Mouse (Mus musculus) thymus, adult 2 months (tissue): ENCODE data around the gene Tet2.

Experiments
- CTCF ChIP-seq: fragments of 200-500 bp; IDR thresholded peaks from 2 replicates; pipeline ENCODE4 v1.5.1; 2012; ENCODE audit warnings: mild to moderate bottlenecking, control low read depth, low read length, moderate library complexity, borderline replicate concordance; ENCODE audit not compliant: control insufficient read depth, poor library complexity, insufficient read depth; ENCODE audit errors: extremely low read depth
- POLR2A ChIP-seq: fragments of 200-500 bp; IDR thresholded peaks from 2 replicates; pipeline ENCODE4 v1.6.1; 2012; ENCODE audit warnings: mild to moderate bottlenecking, low read length, control low read depth, moderate library complexity; ENCODE audit not compliant: control insufficient read depth, poor library complexity, insufficient read depth; ENCODE audit errors: extremely low read depth

GRCm38 (mm10) chr3:133488022-133488725 is 56.8 kb downstream of the Tet2 start:
- TF ChIP-seq CTCF = no peak
- no peak for TF ChIP-seq POLR2A
